Mouse (Mus musculus): ENCODE measurements around the gene Ppfia2. TPM values are rescaled to one million over a fixed set of nuclear protein-coding genes. Genes with fewer than 3 reads are reported as not detected.

Gene Ppfia2
- polyA plus RNA-seq, 1 experiment from 2014 or later, result 0.58 TPM

GRCm38 (mm10) chr10:106938851-106939250, 468.7 kb downstream of the Ppfia2 start:
- ATAC-seq (ENCODE audit: insufficient read depth) (no peak), DNase-seq (no peak)
- H3K27ac ChIP-seq (ENCODE audit: low read depth), result no peak overlapping the region
- no peak overlapping the region for H3K9ac ChIP-seq
- H3K9me3 ChIP-seq (ENCODE audit: low read depth, low read length), result no peaks in the 10 kb centered on the region
- 87% methylated on average over 3 of the region's 3 CpGs for WGBS
- no peak overlapping the region for H3K4me2 ChIP-seq
- H3K27me3 ChIP-seq (ENCODE audit: insufficient read depth, low read length), result no peaks in the 10 kb centered on the region
- no peak overlapping the region for H3K4me3 ChIP-seq (ENCODE audit: low read depth, low read length)
- no peaks in the 10 kb centered on the region for H3K4me1 ChIP-seq (ENCODE audit: insufficient read depth)
- no peaks in the 10 kb centered on the region for H3K36me3 ChIP-seq (ENCODE audit: insufficient read depth)
- TF ChIP-seq CTCF (IDR thresholded peaks at IDR 0.05; ENCODE audit: low read depth), result no peak

- Histone ChIP-seq H3K27me3 (ENCODE audit: insufficient read depth, low read length) (no peaks in the 10 kb centered on the region), H3K27ac (ENCODE audit: low read depth) (no peak overlapping the region), H3K36me3 (ENCODE audit: insufficient read depth) (no peaks in the 10 kb centered on the region), H3K9ac (no peak overlapping the region), H3K4me3 (ENCODE audit: low read depth, low read length) (no peak overlapping the region), H3K4me2 (no peak overlapping the region), H3K4me1 (ENCODE audit: insufficient read depth) (no peaks in the 10 kb centered on the region), H3K9me3 (ENCODE audit: low read depth, low read length) (no peaks in the 10 kb centered on the region)
- WGBS, result 44% methylated on average over 1 of the region's 1 CpGs
- no peak for ATAC-seq (ENCODE audit: insufficient read depth)
- DNase-seq, result peak; percentile 78
- no peak for TF ChIP-seq CTCF (IDR thresholded peaks at IDR 0.05; ENCODE audit: low read depth)
Measured at GRCm38 (mm10) chr10:106939441-106939840, 469.3 kb downstream of the Ppfia2 start.

GRCm38 (mm10) chr10:106941380-106941779, 471.2 kb downstream of the Ppfia2 start:
- H3K36me3 ChIP-seq (ENCODE audit: insufficient read depth), result no peaks in the 10 kb centered on the region
- H3K4me1 ChIP-seq (ENCODE audit: insufficient read depth), result no peaks in the 10 kb centered on the region
- WGBS, result 71% methylated on average over 5 of the region's 5 CpGs
- ATAC-seq (ENCODE audit: insufficient read depth), result no peak
- H3K9ac ChIP-seq, result no peak overlapping the region
- H3K27ac ChIP-seq (ENCODE audit: low read depth), result no peak overlapping the region
- no peak for DNase-seq
- TF ChIP-seq CTCF (IDR thresholded peaks at IDR 0.05; ENCODE audit: low read depth), result no peak
- no peak overlapping the region for H3K4me2 ChIP-seq
- no peaks in the 10 kb centered on the region for H3K27me3 ChIP-seq (ENCODE audit: insufficient read depth, low read length)
- H3K9me3 ChIP-seq (ENCODE audit: low read depth, low read length), result no peaks in the 10 kb centered on the region
- H3K4me3 ChIP-seq (ENCODE audit: low read depth, low read length), result no peak overlapping the region

GRCm38 (mm10) chr10:106959026-106959425, 488.9 kb downstream of the Ppfia2 start:
- H3K9me3 ChIP-seq (ENCODE audit: low read depth, low read length), result no peaks in the 10 kb centered on the region
- H3K9ac ChIP-seq, result no peak overlapping the region
- ATAC-seq (ENCODE audit: insufficient read depth) (no peak), DNase-seq (no peak)
- H3K4me1 ChIP-seq (ENCODE audit: insufficient read depth), result no peaks in the 10 kb centered on the region
- no peak overlapping the region for H3K4me2 ChIP-seq
- TF ChIP-seq CTCF (IDR thresholded peaks at IDR 0.05; ENCODE audit: low read depth), result no peak
- H3K4me3 ChIP-seq (ENCODE audit: low read depth, low read length), result no peak overlapping the region
- H3K36me3 ChIP-seq (ENCODE audit: insufficient read depth), result no peaks in the 10 kb centered on the region
- WGBS, result 85% methylated on average over 3 of the region's 3 CpGs
- no peak overlapping the region for H3K27ac ChIP-seq (ENCODE audit: low read depth)
- no peaks in the 10 kb centered on the region for H3K27me3 ChIP-seq (ENCODE audit: insufficient read depth, low read length)

GRCm38 (mm10) chr10:106975193-106976141, 505.3 kb downstream of the Ppfia2 start:
- no peak overlapping the region for H3K27ac ChIP-seq (ENCODE audit: low read depth)
- no peak for TF ChIP-seq CTCF (IDR thresholded peaks at IDR 0.05; ENCODE audit: low read depth)

More at GRCm38 (mm10) chr10:106975193-106976141, 505.3 kb downstream of the Ppfia2 start:
- no peak for DNase-seq
- Histone ChIP-seq H3K4me1 (ENCODE audit: insufficient read depth) (no peaks in the 10 kb centered on the region), H3K36me3 (ENCODE audit: insufficient read depth) (no peaks in the 10 kb centered on the region), H3K9me3 (ENCODE audit: low read depth, low read length) (no peaks in the 10 kb centered on the region), H3K4me3 (ENCODE audit: low read depth, low read length) (no peak overlapping the region), H3K4me2 (no peak overlapping the region), H3K27me3 (ENCODE audit: insufficient read depth, low read length) (no peaks in the 10 kb centered on the region), H3K9ac (no peak overlapping the region)
- no peak for ATAC-seq (ENCODE audit: insufficient read depth)
- WGBS, result 69% methylated on average over 13 of the region's 13 CpGs
